Mouse (Mus musculus) liver, adult 2 months (tissue): ENCODE results near the gene Gm10959. TPM values are rescaled to one million over a fixed set of nuclear protein-coding genes. Genes with fewer than 3 reads are reported as not detected.

Source experiments
- DNase-seq: peaks from one replicate; pipeline ENCODE4 v3.0.0-alpha.2; 2011; ENCODE audit warnings: low read depth, low spot score; ENCODE audit errors: extremely low read depth
- H3K27ac ChIP-seq: fragments of 200-500 bp; replicated peaks from 2 replicates; pipeline ENCODE4 v1.5.1; 2012; ENCODE audit warnings: low read depth, mild to moderate bottlenecking, control low read depth, inconsistent platforms, low read length; ENCODE audit not compliant: insufficient read depth
- H3K27me3 ChIP-seq: fragments of 200-500 bp; 2 replicates; pipeline ENCODE4 v1.6.1; 2012; ENCODE audit warnings: mild to moderate bottlenecking, moderate library complexity, low read length, inconsistent platforms; ENCODE audit not compliant: control insufficient read depth, insufficient read depth
- H3K36me3 ChIP-seq: fragments of 200-500 bp; 2 replicates; pipeline ENCODE4 v1.6.1; 2012; ENCODE audit warnings: low read length, inconsistent platforms; ENCODE audit not compliant: control insufficient read depth, insufficient read depth
- H3K4me1 ChIP-seq: fragments of 200-500 bp; 2 replicates; pipeline ENCODE4 v1.6.1; 2011; ENCODE audit warnings: low read length; ENCODE audit not compliant: control insufficient read depth, insufficient read depth
- H3K4me3 ChIP-seq: fragments of 200-500 bp; 2 replicates; pipeline ENCODE4 v1.5.1; 2011; ENCODE audit warnings: low read depth, mild to moderate bottlenecking, control low read depth, low read length, moderate library complexity; ENCODE audit not compliant: insufficient read depth
- H3K79me2 ChIP-seq: fragments of 200-500 bp; 2 replicates; pipeline ENCODE4 v1.6.1; 2012; ENCODE audit warnings: inconsistent platforms, mild to moderate bottlenecking, low read length, moderate library complexity; ENCODE audit not compliant: control insufficient read depth, insufficient read depth
- H3K9ac ChIP-seq: fragments of 200-500 bp; 2 replicates; pipeline ENCODE4 v1.6.1; 2012; ENCODE audit warnings: low read depth, mild to moderate bottlenecking, control low read depth, inconsistent platforms, low read length
- CTCF ChIP-seq: fragments of 200-500 bp; IDR thresholded peaks from 2 replicates; pipeline ENCODE4 v1.5.1; 2011; ENCODE audit warnings: low read depth, low read length, control low read depth
- POLR2A ChIP-seq: fragments of 200-500 bp; IDR thresholded peaks from 2 replicates; pipeline ENCODE4 v1.6.1; 2011; ENCODE audit warnings: low read length, control low read depth; ENCODE audit not compliant: insufficient read depth; ENCODE audit errors: extremely low read depth
- WGBS: fragments of 180-500 bp; shearing (Covaris S2); methylation state at CpG from one replicate; pipeline ENCODE4 v1.1.7; 2018; 5-methylcytosine and 5-hydroxymethylcytosine counted together
- polyA plus RNA-seq: library from polyadenylated mRNA; depleted of rRNA; stranded (reverse); fragments of >200 nt; gene quantifications from 2 replicates; pipeline ENCODE4 v1.2.3, GENCODE M21; 2012
- total RNA-seq: library from RNA; depleted of rRNA; stranded (reverse); fragments of >200 nt; gene quantifications from 2 replicates; pipeline ENCODE4 v1.2.3, GENCODE M21; 2014

The Gm10959 gene
- total and polyA plus RNA-seq, 2 experiments, result not detected

DNA sequence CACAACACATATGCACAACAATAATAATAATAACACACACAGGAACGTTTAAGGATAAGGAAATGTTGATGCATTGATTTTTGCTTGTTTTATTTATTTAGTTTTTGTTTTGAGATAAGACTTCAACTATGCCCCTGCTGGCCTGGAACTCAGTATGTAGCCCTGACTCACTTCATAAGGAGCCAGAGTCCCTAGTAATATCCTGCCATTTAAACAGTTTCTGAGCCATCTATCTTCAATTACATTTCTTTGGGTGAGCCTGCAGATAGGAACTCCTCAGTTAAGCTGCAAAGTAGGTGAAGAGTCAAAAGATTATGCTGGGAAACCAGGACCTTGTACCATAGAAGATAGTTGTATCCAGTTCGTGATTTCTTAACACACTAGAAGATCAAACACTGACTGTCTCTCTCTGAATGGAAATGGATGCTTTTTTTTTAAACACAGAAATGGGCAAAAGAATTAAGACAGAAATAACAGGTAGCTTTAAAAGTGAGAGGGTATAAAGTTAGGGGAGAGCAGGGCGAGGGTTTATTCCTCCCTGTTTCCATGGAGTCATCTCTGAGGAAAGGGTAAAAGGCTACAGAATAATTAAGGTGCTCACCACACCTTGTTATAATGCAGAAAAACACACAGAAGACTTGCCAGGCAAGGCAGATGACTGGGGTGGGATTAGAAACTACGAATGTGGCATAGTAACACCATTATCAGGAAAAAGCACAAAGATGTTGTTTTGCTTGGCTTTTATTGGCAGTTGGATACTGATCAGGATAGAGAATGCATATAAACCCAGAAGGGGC, 31.5 kb downstream of the Gm10959 start:
- H3K4me1 ChIP-seq, result peaks cover 7% of the 10 kb centered on the region; the same call in 1 of the 2 replicates
- H3K36me3 ChIP-seq, result no peaks in the 10 kb centered on the region
- no peaks in the 10 kb centered on the region for H3K27me3 ChIP-seq
- no peak overlapping the region for H3K9ac ChIP-seq
- no peak overlapping the region for H3K4me3 ChIP-seq
- DNase-seq, result peak; percentile 79
- no peaks in the 10 kb centered on the region for H3K79me2 ChIP-seq
- peak overlapping the region; percentile 84 for H3K27ac ChIP-seq
- TF ChIP-seq CTCF (no peak), POLR2A (no peak)
- WGBS, result 34% methylated on average over 4 of the region's 4 CpGs

DNA sequence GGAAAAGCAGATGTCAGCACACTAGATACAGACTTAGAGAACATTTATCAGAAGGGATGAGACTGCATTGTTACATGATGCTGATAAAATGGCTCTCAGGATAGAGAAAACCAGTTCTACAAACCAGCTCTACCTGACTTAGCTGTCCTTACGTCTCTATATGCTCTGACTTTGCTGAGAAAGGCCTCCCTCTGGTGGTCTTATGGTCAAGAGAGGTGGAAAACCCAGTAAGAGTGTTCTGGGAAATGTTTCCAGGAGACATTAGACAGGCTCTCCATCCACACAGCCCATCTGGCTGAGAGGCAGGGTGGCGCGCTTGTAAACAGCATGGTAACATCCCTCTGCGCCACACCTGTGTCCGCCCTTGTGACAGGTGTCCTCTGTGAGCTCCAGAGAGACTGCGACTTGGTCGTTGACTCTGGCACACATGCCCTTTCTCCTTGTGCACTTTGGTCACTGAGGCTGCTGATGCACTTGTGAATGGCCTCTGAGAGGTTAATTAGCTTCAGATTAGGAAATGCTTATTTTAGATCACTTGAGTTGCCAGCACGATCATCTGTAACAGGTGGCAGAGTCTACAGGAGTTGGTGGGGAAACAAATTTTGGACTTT, 40.4 kb downstream of the Gm10959 start:
- DNase-seq, result peak; percentile 84
- Histone ChIP-seq H3K9ac (no peak overlapping the region), H3K27ac (no peak overlapping the region), H3K4me3 (no peak overlapping the region), H3K36me3 (no peaks in the 10 kb centered on the region), H3K27me3 (no peaks in the 10 kb centered on the region), H3K79me2 (no peaks in the 10 kb centered on the region), H3K4me1 (peaks cover 3% of the 10 kb centered on the region; the same call in 1 of the 2 replicates)
- WGBS, result 56% methylated on average over 8 of the region's 8 CpGs
- no peak for TF ChIP-seq CTCF
- TF ChIP-seq POLR2A, result no peak

DNA sequence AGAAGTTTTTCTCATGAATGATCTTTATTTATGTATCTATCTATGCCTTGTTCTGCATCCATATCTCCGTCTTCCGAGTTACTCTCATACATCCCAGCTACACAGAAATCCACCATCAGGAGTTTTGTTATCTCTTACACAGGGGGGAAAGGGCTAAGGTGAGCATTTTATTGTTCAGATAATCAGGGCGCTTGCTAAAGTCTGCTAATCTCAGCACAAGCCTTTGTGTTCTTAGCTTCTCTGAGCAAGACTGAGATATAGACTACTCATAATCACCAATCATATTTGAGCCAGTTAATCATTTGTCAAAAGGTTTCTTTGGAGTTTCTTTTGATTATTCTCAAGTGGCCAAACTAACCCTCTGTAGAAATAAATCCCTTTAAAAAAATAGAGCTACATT, 41.6 kb downstream of the Gm10959 start:
- H3K27me3 ChIP-seq, result no peaks in the 10 kb centered on the region
- TF ChIP-seq POLR2A (no peak), CTCF (no peak)
- no peaks in the 10 kb centered on the region for H3K36me3 ChIP-seq
- no peaks in the 10 kb centered on the region for H3K79me2 ChIP-seq
- H3K4me1 ChIP-seq, result peaks cover 3% of the 10 kb centered on the region; the same call in 1 of the 2 replicates
- WGBS, result 82% methylated on average over 3 of the region's 3 CpGs
- DNase-seq, result no peak
- no peak overlapping the region for H3K4me3 ChIP-seq
- no peak overlapping the region for H3K9ac ChIP-seq
- no peak overlapping the region for H3K27ac ChIP-seq

DNA sequence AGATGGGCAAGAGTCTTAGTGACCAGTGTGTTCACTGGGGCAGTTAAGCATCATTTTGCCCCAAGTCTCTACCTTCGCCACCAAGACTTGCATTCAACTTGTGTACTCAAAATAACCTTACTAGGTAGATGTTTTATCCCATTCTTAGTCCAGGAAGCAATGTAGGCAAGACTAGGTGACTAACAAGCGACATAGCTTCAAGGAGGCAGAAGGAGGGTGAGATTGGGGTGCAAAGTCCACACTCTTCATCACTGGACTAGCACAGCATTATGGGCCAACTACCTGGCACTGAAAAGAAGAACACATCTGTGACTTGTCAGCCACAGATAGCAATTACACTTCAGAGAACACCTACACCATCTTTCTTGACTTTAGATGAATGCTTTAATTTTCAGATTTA, 42.3 kb downstream of the Gm10959 start:
- Histone ChIP-seq H3K4me3 (no peak overlapping the region), H3K36me3 (no peaks in the 10 kb centered on the region), H3K27ac (no peak overlapping the region), H3K79me2 (no peaks in the 10 kb centered on the region), H3K9ac (no peak overlapping the region), H3K27me3 (no peaks in the 10 kb centered on the region), H3K4me1 (peaks cover 5% of the 10 kb centered on the region; the same call in 1 of the 2 replicates)
- no peak for DNase-seq
- 89% methylated on average over 2 of the region's 2 CpGs for WGBS
- no peak for TF ChIP-seq CTCF
- no peak for TF ChIP-seq POLR2A

DNA sequence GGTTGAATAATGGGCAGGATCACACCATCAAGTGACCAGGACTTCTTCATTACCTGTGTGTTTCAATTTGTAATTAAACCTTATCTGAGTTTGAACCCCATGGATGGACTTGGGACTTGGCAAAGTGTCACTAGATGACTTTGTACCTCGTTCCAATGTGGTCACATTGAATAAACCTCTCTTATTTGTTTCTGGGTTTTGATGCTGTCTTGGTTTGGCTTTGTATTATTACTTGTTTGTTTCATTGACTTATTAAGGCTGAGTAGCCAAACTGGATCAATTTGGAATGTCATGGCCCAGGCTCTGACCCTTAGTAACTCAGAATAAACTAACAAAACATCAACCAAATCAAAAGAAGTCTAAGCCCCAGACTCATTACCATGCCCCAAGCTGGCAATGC, 47.6 kb downstream of the Gm10959 start:
- Histone ChIP-seq H3K27me3 (no peaks in the 10 kb centered on the region), H3K27ac (peak overlapping the region; percentile 65), H3K9ac (no peak overlapping the region), H3K36me3 (no peaks in the 10 kb centered on the region), H3K79me2 (no peaks in the 10 kb centered on the region), H3K4me1 (peaks cover 16% of the 10 kb centered on the region; the same call in 1 of the 2 replicates), H3K4me3 (peak overlapping the region; percentile 16; the same call in 1 of the 2 replicates)
- 28% methylated on average over 1 of the region's 1 CpGs for WGBS
- TF ChIP-seq POLR2A, result no peak
- TF ChIP-seq CTCF, result no peak
- peak; percentile 93 for DNase-seq

DNA sequence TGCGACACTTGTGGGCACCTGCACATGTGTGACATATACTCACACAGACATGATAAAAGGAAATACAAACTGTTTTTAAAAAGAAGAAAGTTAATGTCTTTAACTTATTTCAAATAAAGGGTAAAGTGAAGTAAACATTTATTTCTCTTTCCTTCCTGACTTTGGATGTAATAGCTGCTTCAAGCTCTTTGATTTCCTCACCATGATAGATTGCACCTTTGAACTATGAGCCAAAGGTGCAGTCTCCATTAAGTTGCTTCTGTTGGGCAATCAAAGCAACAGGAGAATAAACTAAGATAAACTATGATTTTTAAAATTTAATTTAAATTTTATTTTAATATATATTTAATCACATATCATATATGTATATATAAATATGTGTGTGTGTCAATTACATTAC, 50.9 kb downstream of the Gm10959 start:
- H3K36me3 ChIP-seq, result no peaks in the 10 kb centered on the region
- H3K4me1 ChIP-seq, result peaks cover 16% of the 10 kb centered on the region; the same call in 1 of the 2 replicates
- H3K27ac ChIP-seq, result peak overlapping the region; percentile 81
- no peaks in the 10 kb centered on the region for H3K79me2 ChIP-seq
- H3K9ac ChIP-seq, result no peak overlapping the region
- DNase-seq, result peak; percentile 81
- TF ChIP-seq CTCF, result no peak
- 91% methylated on average over 1 of the region's 1 CpGs for WGBS
- H3K27me3 ChIP-seq, result no peaks in the 10 kb centered on the region
- no peak overlapping the region for H3K4me3 ChIP-seq
